Mouse (Mus musculus) stomach, embryonic 15.5 days (tissue): ENCODE measurements at regions not wholly inside any gene's neighbourhood (a gene's known extent, or its start where the extent isn't known, plus 50 kb on each side); places are given as distances from the start of the nearest gene placed in this dataset.

Source experiments
- ATAC-seq: fragments of 200-750 bp; cut with Nextera tagmentation; 2 replicates; pipeline ENCODE4 v1.8.0; 2017; ENCODE audit warnings: low read depth, moderate number of reproducible peaks, moderate TSS enrichment; ENCODE audit not compliant: insufficient read depth, low FRiP score
- H3K27ac ChIP-seq: fragments of 300-500 bp; sonication (generic); 2 replicates; pipeline ENCODE4 v1.5.1; 2015; ENCODE audit warnings: mild to moderate bottlenecking, inconsistent platforms
- H3K27me3 ChIP-seq: fragments of 300-500 bp; sonication (generic); replicated peaks from 2 replicates; pipeline ENCODE4 v1.6.1; 2015; ENCODE audit warnings: inconsistent platforms
- H3K36me3 ChIP-seq: fragments of 300-500 bp; sonication (generic); 2 replicates; pipeline ENCODE4 v1.6.1; 2015; ENCODE audit warnings: inconsistent platforms
- H3K4me1 ChIP-seq: fragments of 300-500 bp; sonication (generic); 2 replicates; pipeline ENCODE4 v1.6.1; 2015; ENCODE audit warnings: inconsistent platforms
- H3K4me2 ChIP-seq: fragments of 300-500 bp; sonication (generic); 2 replicates; pipeline ENCODE4 v1.6.1; 2015; ENCODE audit warnings: mild to moderate bottlenecking, inconsistent platforms
- H3K4me3 ChIP-seq: fragments of 300-500 bp; sonication (generic); replicated peaks from 2 replicates; pipeline ENCODE4 v1.5.1; 2015; ENCODE audit warnings: inconsistent platforms
- H3K9ac ChIP-seq: fragments of 300-500 bp; sonication (generic); 2 replicates; pipeline ENCODE4 v1.6.1; 2015; ENCODE audit warnings: inconsistent platforms
- H3K9me3 ChIP-seq: fragments of 300-500 bp; sonication (generic); 2 replicates; pipeline ENCODE4 v1.6.1; 2016; ENCODE audit warnings: inconsistent platforms
- WGBS: fragments of 180-500 bp; shearing (Covaris S2); methylation state at CpG from one replicate; pipeline ENCODE4 v1.1.7; 2015; 5-methylcytosine and 5-hydroxymethylcytosine counted together

GRCm38 (mm10) chr12:12180986-12181385 lies 81.0 kb upstream of the Fam49a start:
- no peak overlapping the region for H3K4me3 ChIP-seq
- H3K27me3 ChIP-seq = no peaks in the 10 kb centered on the region
- H3K36me3 ChIP-seq = no peaks in the 10 kb centered on the region
- H3K4me2 ChIP-seq = no peak overlapping the region
- no peak for ATAC-seq
- no peak overlapping the region for H3K27ac ChIP-seq
- 88% methylated on average over 1 of the region's 1 CpGs for WGBS
- 0 out of 2 replicates have a peak, but pooled peaks cover 6% of the 10 kb centered on the region for H3K4me1 ChIP-seq
- no peak overlapping the region for H3K9ac ChIP-seq
- no peaks in the 10 kb centered on the region for H3K9me3 ChIP-seq

DNA sequence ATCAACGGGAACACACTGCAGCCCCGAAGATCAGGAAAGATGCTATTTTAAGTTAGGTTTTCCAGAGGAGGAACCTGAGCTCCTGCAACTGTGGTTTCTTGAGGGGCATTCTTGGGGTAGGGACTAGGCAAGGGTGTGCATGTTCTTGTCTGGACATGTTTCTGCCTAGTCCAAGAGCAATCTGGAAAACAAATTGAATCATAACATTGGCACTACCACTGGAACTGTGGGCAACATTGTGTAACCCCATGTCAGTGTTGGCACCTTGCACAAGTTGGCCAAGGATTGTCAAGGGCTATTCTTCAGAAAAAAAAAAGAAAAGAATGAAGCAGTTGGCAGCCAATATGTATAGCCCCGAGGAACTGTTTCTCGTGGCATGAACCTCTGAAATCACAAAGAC lies 80.3 kb upstream of the Fam49a start:
- H3K4me3 ChIP-seq = no peak overlapping the region
- WGBS = 82% methylated on average over 4 of the region's 4 CpGs
- no peaks in the 10 kb centered on the region for H3K27me3 ChIP-seq
- H3K4me2 ChIP-seq = no peak overlapping the region
- 0 out of 2 replicates have a peak, but pooled peaks cover 3% of the 10 kb centered on the region for H3K4me1 ChIP-seq
- ATAC-seq = no peak
- H3K36me3 ChIP-seq = no peaks in the 10 kb centered on the region
- H3K9me3 ChIP-seq = no peaks in the 10 kb centered on the region
- H3K27ac ChIP-seq = no peak overlapping the region
- no peak overlapping the region for H3K9ac ChIP-seq

DNA sequence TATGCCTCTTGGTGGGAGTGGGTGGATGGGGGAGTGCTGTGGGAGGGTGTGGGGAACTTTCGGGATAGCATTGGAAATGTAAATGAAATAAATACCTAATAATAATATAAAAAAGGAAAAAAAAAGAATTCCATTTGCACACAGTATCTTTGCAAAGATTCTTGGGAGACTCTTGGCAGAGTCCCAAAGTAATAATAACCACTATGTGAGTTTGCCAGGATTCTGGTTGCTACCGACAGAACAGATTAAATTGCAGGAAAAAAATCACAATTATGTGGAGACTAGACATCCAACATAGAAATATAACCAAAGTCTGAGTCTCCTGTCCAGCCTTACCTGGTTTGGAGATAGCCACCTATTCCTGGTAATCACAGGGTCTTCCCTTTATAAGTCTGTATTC lies 75.6 kb upstream of the Fam49a start:
- H3K4me2 ChIP-seq = no peak overlapping the region
- H3K27ac ChIP-seq = no peak overlapping the region
- no peak for ATAC-seq
- no peaks in the 10 kb centered on the region for H3K36me3 ChIP-seq
- H3K4me1 ChIP-seq = no peaks in the 10 kb centered on the region
- no peak overlapping the region for H3K9ac ChIP-seq
- 66% methylated on average over 2 of the region's 2 CpGs for whole genome bisulfite sequencing
- no peaks in the 10 kb centered on the region for H3K9me3 ChIP-seq
- H3K27me3 ChIP-seq = no peaks in the 10 kb centered on the region
- no peak overlapping the region for H3K4me3 ChIP-seq

DNA sequence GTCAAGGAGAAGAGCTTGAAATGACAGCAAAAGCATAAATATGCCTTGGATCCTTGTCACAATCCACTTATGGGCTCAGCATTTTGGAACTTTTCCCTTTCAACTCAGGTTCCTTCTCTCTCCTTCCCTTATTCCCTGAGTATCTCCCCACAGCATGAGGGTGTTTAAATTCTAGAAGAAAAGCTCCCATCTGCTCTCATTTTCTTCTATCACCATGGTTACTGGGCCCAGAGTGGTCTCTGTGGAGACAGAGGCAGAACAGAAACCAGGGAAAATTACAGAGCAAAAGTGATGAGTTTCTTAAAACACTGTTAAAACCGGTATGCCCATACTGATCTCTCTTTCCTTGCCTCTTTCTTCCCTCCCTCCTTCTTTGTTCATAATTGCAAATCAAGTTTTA lies 66.9 kb upstream of the Fam49a start:
- H3K9me3 ChIP-seq = no peaks in the 10 kb centered on the region
- H3K4me2 ChIP-seq = no peak overlapping the region
- WGBS = 81% methylated on average over 1 of the region's 1 CpGs
- H3K4me3 ChIP-seq = no peak overlapping the region
- no peak for ATAC-seq
- H3K27ac ChIP-seq = no peak overlapping the region
- no peaks in the 10 kb centered on the region for H3K4me1 ChIP-seq
- no peaks in the 10 kb centered on the region for H3K36me3 ChIP-seq
- H3K9ac ChIP-seq = no peak overlapping the region
- H3K27me3 ChIP-seq = no peaks in the 10 kb centered on the region

DNA sequence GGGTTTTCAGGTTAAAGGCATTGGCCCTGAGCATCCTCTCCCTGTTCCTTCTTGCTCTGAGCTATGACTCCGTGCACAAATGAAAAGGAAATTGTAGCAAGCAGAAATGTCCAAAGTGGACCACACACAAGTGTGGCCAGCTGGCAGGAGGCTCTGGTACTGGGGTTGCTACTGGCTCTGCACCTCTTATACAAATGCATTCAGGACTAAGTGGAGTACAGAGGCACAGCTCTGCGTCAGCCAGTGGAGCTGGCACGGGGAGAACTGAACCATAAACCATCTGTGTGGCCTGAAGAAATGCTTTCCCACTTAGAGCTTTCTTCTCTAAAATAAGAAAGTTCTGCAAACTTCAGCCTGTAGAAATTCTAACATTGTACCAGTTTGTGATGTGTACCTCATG lies 65.3 kb upstream of the Fam49a start:
- H3K4me2 ChIP-seq = no peak overlapping the region
- 77% methylated on average over 3 of the region's 3 CpGs for WGBS
- H3K9me3 ChIP-seq = no peaks in the 10 kb centered on the region
- no peak overlapping the region for H3K27ac ChIP-seq
- H3K27me3 ChIP-seq = no peaks in the 10 kb centered on the region
- no peak overlapping the region for H3K9ac ChIP-seq
- H3K36me3 ChIP-seq = no peaks in the 10 kb centered on the region
- ATAC-seq = no peak
- H3K4me3 ChIP-seq = no peak overlapping the region
- H3K4me1 ChIP-seq = no peaks in the 10 kb centered on the region

DNA sequence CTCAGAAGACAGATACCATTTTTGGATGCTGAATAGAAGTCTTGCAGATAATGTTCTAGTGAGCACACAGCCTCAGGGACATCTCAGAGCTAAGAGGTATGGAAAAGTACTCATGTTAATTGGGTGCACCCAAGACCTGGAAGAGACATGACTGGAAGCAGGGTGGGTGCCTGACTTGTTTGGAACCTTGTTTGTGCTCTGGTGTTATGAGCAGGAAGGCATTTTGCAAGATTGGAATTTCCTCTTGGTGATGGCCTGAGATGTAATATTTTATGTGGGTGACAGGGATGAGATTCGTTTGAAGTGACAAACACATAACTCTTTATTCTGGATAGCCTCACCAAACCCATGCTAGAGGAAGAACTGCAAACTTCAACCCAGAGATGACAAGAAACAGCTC lies 53.7 kb upstream of the Fam49a start:
- Histone ChIP-seq H3K27me3 (no peaks in the 10 kb centered on the region), H3K4me3 (no peak overlapping the region), H3K9me3 (no peaks in the 10 kb centered on the region), H3K4me1 (no peaks in the 10 kb centered on the region), H3K9ac (no peak overlapping the region), H3K36me3 (no peaks in the 10 kb centered on the region), H3K4me2 (no peak overlapping the region), H3K27ac (no peak overlapping the region)
- no peak for ATAC-seq
- whole genome bisulfite sequencing = 33% methylated on average over 1 of the region's 1 CpGs
